Mouse (Mus musculus): ENCODE results near the gene Zbtb7a. TPM values are rescaled to one million over a fixed set of nuclear protein-coding genes. Genes with fewer than 3 reads are reported as not detected.

Zbtb7a gene
- total RNA-seq, 2 experiments from 2014 or later = 22.4 to 27.8 TPM

DNA sequence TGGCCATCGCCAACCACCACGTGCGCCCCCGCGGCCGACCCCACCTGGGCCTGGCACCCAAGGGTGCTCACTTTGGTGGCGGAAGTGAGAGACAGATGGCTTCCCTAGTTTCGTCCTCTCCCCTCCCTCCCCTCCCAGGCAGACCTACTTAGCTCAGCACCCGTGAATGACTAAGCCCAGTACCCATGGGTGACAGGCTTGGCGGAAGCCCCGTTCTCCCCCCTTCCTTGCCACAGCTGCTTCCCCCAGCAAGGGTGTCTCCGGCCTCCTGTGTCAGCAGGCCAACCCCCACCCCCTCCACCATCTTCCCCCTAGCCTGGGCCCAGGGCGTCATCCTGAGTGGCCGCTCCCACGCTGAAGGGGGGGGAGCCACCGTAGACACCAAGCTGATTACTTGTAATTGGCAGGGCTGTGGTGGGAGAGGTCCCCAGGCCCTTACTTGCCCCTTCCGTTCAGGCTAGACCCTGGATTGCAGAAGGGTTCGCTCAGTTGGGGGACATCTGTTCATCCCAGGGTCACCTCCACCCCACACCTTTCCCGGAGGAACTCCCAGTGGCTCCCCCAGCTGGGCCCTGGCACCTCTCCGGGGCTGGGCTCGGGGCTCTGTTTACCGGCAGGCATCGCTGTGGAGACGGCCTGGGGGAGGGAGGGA lies 3.2 kb downstream of the Zbtb7a start:
- DNase-seq = no peak
- intact Hi-C loops (cut with DNase I) = loop anchor here (5.0 kb wide), 1 partner anchor 34 kb away; no protein-coding TSS in a partner anchor

DNA sequence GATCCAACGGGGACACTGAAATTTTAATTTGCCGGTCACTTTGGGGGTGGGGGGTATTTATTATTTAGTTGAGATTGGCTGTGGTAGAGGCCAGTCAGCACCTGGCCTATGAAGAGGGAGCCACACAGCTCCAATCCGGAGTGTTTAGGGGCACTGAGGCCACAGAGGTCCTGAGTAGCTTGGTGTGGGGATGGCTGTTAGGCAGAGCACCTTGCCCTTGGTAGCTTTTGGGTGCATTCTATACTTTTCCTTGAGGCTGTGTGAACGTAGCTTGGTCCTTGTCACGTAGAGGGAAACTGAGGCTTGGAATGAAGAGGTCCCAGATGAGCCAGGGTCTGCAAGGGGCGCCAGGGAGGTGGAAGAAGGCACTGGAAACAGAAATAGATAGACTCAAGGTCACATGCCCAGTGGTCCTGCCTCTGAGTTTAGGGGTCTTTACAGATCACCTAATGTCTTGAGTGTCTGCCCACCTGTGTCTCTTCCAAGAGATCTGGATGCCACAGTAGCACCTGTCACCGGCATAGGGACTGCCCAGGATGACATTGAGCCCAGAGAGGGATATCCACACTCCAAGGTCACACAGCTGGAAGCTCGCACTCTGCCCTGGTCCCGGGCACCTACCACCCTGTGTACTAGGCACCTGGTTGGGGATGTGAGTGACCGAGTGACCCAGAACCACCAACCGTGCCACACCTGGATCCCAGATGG lies 4.0 kb downstream of the Zbtb7a start:
- intact Hi-C loops (cut with DNase I) = loop anchor here (5.0 kb wide), 1 partner anchor 33 kb away; no protein-coding TSS in a partner anchor
- no peak for DNase-seq

DNA sequence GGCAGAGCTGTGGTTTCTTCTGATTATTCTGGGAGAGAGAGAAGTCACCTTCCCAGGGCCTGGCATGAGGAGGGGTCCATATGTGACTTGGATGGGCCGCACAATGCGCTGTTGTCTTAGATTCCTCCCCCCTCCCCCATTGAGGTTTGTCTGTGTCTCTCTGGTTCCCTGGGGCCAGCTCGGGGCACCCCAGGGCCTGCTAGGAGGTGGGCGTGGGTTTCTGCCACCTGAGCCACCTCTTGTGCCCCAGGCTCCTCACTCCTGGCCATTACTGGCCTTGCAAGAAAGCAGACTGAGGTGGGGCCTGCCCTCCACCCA lies 4.5 kb downstream of the Zbtb7a start:
- intact Hi-C loops (cut with DNase I) = loop anchor here (5.0 kb wide), 1 partner anchor 33 kb away; no protein-coding TSS in a partner anchor
- no peak for DNase-seq

DNA sequence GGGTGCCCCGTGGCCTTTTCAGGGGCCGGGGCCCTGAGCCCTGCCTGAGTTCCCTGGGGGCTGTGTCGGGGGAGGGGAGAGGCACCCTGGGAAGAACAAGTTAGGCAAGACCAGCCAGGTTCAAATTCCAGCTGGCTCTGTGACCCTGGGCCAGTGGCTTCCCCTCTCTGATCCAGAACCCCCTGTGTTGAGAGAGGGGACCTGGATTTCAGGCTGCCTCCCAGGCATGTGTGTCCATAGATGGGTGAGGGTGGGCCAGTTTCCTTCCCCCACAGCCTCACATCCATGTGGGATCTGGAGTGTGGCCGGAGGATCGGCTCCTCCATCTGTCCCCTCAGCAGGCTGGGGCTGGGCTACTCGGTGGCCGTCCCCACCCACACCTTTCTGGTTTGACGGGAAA lies 5.0 kb downstream of the Zbtb7a start:
- intact Hi-C loops (cut with DNase I) = no loop called here
- no peak for DNase-seq

DNA sequence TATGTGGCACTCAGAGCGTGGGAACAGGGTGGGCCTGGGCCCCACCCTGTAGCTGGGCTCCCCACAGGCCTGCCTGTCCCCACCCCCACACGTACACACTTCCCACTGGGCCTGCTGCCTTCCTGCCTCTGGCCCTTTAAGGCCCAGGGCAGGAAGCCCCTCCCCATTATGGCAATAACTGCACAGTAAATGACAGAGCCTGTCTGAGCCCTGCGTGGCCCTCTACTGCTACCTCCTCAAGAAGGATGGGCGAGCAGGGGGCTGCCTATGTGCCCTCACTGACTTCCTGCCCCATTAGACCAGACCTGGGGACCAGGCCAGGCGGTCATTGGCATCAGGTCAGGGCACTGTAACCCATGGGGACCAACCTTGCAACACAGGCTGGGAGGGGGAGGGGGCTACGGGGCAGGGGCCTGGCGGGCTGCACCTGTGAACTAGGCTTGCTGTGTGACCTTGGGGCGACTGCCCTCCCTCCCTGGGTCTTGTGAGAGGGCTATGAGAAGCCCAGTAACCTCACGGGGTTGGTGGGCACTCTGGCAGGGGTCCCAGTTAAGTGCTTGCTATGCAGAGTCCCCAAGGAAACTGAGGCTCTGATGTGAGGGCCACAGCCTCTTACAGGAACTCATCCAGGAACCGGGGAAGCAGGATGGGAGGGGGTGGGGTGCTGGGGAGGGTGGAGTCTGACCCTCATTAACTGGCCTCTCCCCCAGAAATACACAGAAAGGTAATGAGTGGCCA lies 5.9 kb downstream of the Zbtb7a start:
- intact Hi-C loops (cut with DNase I) = no loop called here
- DNase-seq = no peak

DNA sequence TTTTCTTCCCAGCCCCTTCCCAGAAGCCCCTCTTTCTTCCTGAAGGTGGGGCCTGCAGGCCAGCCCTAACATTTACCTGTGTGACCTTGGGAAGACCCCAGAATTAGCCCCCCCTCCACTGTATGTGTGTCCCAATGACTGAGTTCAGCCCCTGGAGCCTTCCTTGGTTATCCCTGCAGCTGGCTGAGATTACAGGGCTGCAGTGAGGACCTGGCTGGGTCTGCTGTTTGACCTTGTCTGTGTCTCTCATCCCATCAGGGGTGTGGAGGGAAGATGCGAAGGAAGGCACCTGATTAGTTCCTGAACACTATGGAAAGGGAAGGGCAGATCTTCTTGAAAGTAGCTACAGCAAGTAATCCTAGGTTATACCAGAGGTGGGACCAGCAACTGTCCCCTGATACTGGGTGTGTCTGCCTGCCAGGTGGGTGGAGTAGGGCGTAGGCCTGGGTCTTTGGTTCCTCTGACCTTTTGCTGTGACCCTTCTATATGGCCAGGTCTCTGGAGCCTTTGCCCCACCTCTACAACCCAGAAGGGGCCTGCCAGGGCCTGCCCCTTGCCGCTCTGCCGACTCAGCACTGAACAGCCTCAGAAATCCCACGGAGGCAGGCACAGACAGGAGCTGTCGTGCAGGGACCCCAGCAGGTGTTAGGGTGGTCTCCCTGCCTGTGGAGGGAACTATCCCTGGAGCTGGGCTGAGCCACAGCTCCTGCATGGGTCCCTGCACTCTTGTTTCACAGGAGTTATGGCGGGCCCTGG lies 6.6 kb downstream of the Zbtb7a start:
- intact Hi-C loops (cut with DNase I) = no loop called here
- no peak for DNase-seq

- intact Hi-C loops (cut with DNase I) = no loop called here
- no peak for DNase-seq
These were observed 7.5 kb downstream of the Zbtb7a start for GRCm38 (mm10) chr10:81142551-81142981.

DNA sequence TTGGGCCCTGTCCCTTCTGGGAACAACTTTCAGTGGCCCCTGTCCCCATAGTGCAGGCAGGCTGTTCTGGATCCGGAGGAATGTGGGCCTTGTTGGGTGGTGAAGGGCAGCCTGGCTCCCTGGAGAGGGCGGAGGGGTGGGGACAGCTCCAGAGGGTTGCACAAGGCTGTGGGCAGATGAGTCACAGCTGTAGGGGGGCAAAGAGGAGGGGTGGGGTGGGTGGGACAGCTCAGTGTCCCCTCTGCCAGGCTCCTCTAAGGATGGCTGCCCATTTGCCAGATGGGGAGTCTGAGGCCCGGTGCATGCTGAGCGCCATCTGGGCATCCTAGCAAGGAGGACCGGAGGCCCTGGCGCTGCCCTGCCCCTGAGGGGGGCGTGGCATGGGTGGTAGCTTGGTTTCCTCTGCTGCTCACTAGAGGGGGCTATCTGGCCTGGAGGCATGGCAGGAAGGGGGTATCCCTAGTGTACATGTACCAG lies 8.2 kb downstream of the Zbtb7a start:
- intact Hi-C loops (cut with DNase I) = no loop called here

DNA sequence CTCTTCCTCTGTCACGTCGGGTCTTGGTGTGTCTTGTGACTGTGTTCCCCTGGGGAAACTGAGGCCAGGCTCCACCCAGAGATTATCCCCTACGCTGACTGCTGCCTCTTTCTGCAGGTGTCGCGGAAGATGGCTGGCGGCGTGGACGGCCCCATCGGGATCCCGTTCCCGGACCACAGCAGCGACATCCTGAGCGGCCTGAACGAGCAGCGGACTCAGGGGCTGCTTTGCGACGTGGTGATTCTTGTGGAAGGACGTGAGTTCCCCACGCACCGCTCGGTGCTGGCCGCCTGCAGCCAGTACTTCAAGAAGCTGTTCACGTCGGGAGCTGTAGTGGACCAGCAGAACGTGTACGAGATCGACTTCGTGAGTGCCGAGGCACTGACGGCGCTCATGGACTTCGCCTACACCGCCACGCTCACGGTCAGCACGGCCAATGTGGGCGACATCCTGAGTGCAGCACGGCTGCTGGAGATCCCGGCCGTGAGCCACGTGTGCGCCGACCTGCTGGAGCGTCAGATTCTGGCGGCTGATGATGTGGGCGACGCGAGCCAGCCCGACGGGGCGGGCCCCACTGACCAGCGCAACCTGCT lies 8.9 kb downstream of the Zbtb7a start:
- intact Hi-C loops (cut with DNase I) = no loop called here
- DNase-seq = no peak

More for the DNA sequence above, 8.2 kb downstream of the Zbtb7a start:
- no peak for DNase-seq

- intact Hi-C loops (cut with DNase I) = loop anchor here (5.0 kb wide), 1 partner anchor 303 kb away; no protein-coding TSS in a partner anchor
- no peak for DNase-seq
These were observed 9.6 kb downstream of the Zbtb7a start for GRCm38 (mm10) chr10:81144667-81145066.

DNA sequence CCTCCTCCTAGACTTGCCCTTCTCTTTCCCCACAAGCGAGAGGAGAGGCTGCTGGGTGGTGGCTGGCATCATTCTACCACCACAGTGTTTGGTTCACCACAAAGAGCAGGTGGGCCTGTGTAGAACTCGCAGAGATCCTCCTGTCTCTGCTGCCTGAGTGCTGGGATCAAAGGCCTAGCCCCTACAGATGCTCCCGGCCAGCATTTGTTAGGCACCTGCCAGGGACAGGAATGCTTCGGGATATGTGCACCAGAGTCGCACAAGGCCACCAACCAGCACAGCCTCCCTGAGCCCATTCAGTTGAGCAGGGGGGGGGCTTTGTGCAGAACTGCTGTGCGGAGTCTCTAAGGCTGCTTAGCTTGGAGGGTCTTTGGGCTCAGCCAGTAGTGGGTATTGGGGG lies 10.3 kb downstream of the Zbtb7a start:
- no peak for DNase-seq
- intact Hi-C loops (cut with DNase I) = loop anchor here (5.0 kb wide), 1 partner anchor 302 kb away; no protein-coding TSS in a partner anchor

DNA sequence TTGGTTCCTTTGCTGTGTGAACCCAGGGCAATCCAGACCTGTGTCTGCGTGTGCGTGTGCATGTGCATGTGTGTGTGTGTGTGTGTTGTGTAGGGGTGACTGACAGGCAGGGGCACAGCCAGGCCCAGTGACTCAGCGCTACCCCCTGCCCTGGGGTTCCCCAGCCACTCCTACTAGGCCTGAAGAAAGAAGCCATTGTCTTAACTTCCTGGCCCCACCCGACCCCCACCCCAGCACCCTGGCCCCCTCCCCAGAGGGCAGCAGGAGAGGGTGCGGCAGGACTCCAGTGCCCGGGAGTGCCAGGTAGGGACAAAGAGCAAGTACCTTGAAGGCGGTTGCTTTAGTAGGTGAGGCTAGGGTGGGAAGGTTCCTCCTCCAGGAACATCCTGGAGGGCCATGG lies 10.8 kb downstream of the Zbtb7a start:
- no peak for DNase-seq
- intact Hi-C loops (cut with DNase I) = loop anchor here (5.0 kb wide), 1 partner anchor 302 kb away; no protein-coding TSS in a partner anchor

DNA sequence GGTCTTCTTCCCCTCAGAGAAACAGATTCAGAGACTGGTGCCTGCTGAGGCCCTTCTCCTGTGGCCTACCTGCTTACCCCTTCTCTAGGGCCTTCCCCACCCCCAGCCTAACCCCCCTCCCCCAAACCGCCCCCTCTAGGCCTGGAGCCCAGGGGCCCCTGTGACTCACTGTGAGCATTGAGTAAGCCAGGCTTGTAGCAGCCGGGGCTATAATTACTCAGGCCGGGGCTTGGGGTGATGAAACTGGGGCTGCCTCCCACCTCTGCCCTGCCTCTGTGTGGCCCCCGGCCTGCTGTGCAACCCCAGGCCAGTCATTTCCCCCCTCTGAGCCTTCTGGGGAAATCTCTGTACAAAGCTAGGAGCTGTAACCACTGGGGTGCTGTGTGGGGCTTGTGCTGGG lies 11.3 kb downstream of the Zbtb7a start:
- DNase-seq = no peak
- intact Hi-C loops (cut with DNase I) = loop anchor here (5.0 kb wide), 1 partner anchor 301 kb away; no protein-coding TSS in a partner anchor

- intact Hi-C loops (cut with DNase I) = no loop called here
- no peak for DNase-seq
These were observed 16.2 kb downstream of the Zbtb7a start for GRCm38 (mm10) chr10:81151261-81151660.

- intact Hi-C loops (cut with DNase I) = no loop called here
- DNase-seq = no peak
These were observed 17.6 kb downstream of the Zbtb7a start for GRCm38 (mm10) chr10:81152609-81153008.

DNA sequence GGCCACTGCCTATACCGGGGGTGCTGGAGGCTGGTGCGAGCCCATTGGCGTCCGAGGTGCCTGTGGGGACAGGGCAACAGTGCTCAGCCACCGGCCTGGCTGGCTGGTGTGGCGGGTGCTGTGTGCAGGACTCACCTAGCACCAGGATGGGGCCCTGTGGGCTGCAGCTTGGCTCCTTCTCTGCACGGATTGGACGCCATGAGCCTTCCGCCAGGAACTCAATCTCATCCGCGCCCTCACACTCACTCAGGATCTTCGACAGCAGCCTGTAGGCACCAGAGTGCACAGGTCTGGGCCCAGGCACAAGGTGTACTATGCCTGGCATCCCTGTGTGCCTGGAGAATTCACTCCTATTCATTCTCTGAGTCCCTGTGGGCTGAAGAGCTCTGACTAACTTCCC lies 19.3 kb downstream of the Zbtb7a start:
- intact Hi-C loops (cut with DNase I) = no loop called here
- no peak for DNase-seq

GRCm38 (mm10) chr10:81154736-81155135 lies 19.7 kb downstream of the Zbtb7a start:
- intact Hi-C loops (cut with DNase I) = no loop called here
- no peak for DNase-seq

- intact Hi-C loops (cut with DNase I) = no loop called here
- DNase-seq = no peak
These were observed 26.7 kb downstream of the Zbtb7a start for GRCm38 (mm10) chr10:81161602-81162317.

- intact Hi-C loops (cut with DNase I) = no loop called here
- no peak for DNase-seq
These were observed 27.3 kb downstream of the Zbtb7a start for GRCm38 (mm10) chr10:81162318-81162652.
